Mouse (Mus musculus) brown adipose tissue, adult 24 weeks (tissue): ENCODE measurements around the gene Wee1. TPM values are rescaled to one million over a fixed set of nuclear protein-coding genes. Genes with fewer than 3 reads are reported as not detected.
"Not testable (repeated sequence)": the region's sequence is repeated elsewhere in the genome, so short reads cannot be mapped to it uniquely, and the experiment has no call there.

ENCODE experiments used
- H3K27ac ChIP-seq: fragments of 200-500 bp; replicated peaks from 2 replicates; pipeline ENCODE4 v1.5.1; 2012; ENCODE audit warnings: low read depth, mild to moderate bottlenecking, low read length
- H3K4me1 ChIP-seq: fragments of 200-500 bp; 2 replicates; pipeline ENCODE4 v1.6.1; 2012; ENCODE audit warnings: low read length, mixed read lengths; ENCODE audit not compliant: control insufficient read depth, insufficient read depth, insufficient read length
- H3K4me3 ChIP-seq: fragments of 200-500 bp; 2 replicates; pipeline ENCODE4 v1.5.1; 2012; ENCODE audit warnings: low read depth, mild to moderate bottlenecking, low read length, moderate library complexity; ENCODE audit not compliant: insufficient read depth
- polyA plus RNA-seq: library from polyadenylated mRNA; stranded (reverse); fragments of >200 nt; gene quantifications from 2 replicates; pipeline ENCODE4 v1.2.4, GENCODE M21; 2012; ENCODE audit not compliant: missing spikeins, insufficient read depth, insufficient read length

Wee1 gene
- polyA plus RNA-seq, 1 experiment = 3.9 TPM

DNA sequence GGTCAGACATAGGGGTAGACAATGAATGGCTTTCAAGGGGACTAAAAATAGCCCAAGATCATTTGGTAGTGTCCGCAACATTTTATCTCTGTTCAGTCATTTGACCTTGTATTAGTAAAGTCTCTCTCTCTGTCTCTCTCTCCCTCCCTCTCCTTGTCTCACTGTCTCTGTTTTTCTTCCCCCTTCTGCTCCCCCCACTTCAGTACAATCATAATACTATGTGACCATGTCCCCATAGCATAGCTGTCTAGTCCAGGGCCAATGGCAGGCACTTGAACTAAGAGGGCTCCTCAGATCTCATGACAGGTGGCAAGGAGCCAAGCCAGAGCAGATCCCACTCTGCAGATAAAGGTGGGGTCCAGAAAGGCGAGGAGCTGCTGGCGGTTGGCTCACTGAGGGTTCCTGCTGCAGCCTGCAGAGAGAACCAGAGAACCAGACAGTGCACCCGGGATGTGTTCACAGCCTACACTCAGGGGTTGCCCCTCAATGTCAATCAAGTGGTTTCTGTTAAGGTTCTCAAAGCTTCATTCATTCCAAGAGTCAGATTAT is 34.9 kb downstream of the Wee1 start:
- peak overlapping the region; percentile 86 for H3K27ac ChIP-seq
- H3K4me3 ChIP-seq = no peak overlapping the region
- H3K4me1 ChIP-seq = peaks cover 7% of the 10 kb centered on the region; the same call in 1 of the 2 replicates

DNA sequence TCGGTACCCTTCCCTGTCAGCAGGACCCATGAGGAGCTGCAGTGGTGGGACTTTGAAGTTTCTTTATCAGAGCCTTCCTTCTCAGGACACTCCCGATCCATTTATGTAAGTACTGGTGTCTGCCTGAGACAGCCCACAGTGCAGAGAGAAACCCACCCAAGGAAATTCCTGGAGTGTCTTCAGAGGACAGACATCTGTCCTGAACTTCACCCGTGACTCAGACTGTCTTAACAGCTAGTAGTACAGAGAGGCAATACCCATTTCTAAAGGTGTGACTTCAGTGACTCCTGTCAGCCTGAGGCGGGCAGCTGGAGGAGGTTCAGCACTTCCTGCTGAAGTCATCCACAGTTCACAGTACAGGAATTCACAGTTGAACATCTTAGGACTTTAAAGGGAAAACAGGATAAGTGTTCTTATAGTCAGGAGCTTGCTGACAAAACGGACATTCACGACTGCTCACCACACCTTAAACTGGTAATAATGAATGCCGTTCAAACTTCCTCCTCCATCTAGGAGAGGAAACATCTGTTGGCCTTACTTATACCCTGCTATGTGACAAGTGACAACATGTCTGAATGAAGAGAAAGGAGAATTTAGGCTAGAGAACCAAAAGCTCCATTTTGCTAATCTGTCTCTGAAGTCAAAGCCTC is 35.5 kb downstream of the Wee1 start:
- H3K4me3 ChIP-seq = no peak overlapping the region
- H3K4me1 ChIP-seq = peaks cover 7% of the 10 kb centered on the region; the same call in 1 of the 2 replicates
- peak overlapping the region; percentile 86 for H3K27ac ChIP-seq

DNA sequence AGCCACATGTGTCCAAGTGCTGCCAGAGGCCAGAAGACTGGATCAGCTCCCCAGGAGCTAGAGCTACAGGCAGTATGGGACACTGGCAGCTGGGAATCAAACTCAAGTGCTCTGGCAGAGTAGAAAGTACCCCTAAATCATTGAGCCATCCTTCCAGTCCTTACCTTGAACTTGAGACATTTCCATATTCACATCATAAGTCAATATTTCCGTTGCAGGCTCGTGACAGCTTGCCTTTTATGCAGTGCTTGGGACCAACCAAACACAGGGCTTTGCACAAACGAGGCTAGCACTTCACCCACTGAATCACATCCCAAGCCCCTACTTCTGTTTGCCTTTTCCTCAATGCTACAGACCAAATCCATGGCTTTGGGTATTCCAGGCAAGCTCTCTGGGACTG is 36.2 kb downstream of the Wee1 start:
- Histone ChIP-seq H3K4me1 (peaks cover 7% of the 10 kb centered on the region; the same call in 1 of the 2 replicates), H3K27ac (peak overlapping the region; percentile 48)

DNA sequence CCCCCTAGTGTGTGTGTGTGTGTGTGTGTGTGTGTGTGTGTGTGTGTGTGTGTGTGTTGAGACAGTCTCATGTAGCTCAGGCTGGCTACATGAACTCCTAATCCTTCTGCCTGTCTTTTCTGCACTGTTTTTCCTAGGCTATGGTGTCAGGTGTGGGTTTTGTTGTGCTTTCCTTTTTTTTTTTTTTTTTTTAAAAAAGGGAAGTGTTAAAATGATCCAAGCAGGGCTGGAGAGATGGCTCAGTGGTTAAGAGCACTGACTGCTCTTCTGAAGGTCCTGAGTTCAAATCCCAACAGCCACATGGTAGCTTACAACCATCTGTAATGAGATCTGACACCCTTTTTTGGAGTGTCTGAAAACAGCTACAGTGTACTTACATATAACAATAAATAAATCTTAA is 38.3 kb downstream of the Wee1 start:
- H3K4me1 ChIP-seq, H3K4me3 ChIP-seq, H3K27ac ChIP-seq: not testable (repeated sequence)

More for the DNA sequence above, 36.2 kb downstream of the Wee1 start:
- H3K4me3 ChIP-seq = no peak overlapping the region

DNA sequence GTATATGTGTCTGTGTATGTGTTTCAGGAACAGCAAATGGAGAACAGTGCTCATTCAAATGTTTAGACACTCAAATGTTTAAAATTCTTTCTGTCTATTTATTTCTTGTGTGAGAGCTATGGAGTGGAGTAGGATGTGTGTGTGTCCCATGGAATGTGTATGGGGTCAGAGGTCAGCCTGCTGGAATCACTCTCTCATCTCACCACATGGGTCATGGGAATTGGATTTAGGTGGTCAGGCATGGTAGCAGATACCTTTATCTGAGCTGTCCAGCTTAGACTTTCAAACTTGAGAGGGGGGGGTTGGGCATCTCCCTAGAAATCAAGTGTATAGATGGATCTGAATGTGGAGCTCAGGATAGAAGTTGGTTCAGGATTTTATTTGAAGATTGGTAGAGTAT is 38.8 kb downstream of the Wee1 start:
- H3K27ac ChIP-seq = no peak overlapping the region
- H3K4me1 ChIP-seq = peaks cover 7% of the 10 kb centered on the region; the same call in 1 of the 2 replicates
- H3K4me3 ChIP-seq = no peak overlapping the region

DNA sequence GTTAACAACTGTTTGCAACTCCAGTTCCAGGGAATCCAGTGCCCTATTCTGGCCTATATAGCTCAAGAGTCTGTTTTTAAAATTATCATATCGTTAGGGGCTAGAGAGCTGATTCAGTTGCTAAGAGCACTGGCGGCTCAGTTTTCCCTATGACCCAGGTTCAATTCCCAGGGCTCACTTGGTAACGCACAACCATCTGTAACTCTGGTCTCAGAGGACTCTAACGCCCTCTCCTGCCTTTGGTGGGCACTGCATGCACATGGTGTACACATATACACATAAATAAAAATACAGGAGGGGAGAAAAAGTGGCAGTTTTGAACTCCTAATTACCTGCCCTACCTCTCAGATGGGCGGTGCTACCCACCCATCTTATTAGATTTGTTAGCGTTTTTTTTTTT is 41.2 kb downstream of the Wee1 start:
- Histone ChIP-seq H3K4me1 (no peaks in the 10 kb centered on the region; the same call in 1 of the 2 replicates), H3K27ac (no peak overlapping the region), H3K4me3 (no peak overlapping the region)

DNA sequence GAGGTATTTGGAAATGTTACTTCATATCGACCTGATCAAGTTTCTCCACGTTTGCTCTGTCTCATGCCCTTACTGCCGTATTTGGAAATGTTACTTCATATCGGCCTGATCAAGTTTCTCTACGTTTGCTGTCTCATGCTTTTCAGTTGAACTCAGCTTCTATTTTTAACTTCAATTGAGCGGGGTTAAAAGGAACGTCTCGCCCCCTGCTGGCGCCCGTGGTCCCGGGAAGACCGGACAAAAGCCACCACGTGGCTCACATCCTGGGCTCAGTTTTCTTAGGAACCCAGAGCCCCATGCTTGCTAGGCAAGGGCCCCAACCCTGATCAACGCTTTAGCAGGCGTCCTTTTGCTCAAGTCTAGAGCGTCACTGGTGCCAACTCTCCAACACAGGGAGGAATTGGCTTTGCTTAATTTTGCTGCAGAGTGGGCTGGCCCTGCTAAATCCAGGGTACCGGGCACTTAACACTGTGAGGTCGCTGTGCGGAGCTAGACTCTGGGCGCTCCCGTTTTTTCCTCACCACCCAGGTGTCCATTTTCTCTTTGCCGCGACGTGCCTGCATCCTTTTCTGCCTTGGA is 42.3 kb downstream of the Wee1 start:
- peak overlapping the region; percentile 97 for H3K27ac ChIP-seq
- H3K4me3 ChIP-seq = peak overlapping the region; percentile 64
- H3K4me1 ChIP-seq = no peaks in the 10 kb centered on the region; the same call in 1 of the 2 replicates

DNA sequence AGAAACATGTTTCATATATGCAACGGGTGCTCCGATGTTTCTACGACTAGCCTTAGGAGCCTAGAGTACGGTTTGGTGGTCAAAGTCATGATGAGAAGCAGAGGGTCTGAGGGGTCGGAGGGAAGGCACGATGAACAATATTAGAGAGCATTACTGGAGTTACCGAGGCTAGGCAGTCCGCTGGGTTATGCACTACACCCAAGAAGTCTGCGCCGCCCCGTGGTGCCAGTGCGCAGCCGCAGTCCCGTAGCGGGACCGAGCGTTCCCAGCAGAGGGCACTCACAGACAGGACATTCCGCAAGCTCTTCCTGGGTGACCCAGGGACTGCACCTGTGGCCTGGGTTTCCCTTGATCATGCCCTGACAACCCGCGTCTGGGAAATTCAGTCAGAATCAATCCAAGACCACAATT is 42.9 kb downstream of the Wee1 start:
- Histone ChIP-seq H3K4me1 (no peaks in the 10 kb centered on the region; the same call in 1 of the 2 replicates), H3K27ac (peak overlapping the region; percentile 97), H3K4me3 (peak overlapping the region; percentile 64)

DNA sequence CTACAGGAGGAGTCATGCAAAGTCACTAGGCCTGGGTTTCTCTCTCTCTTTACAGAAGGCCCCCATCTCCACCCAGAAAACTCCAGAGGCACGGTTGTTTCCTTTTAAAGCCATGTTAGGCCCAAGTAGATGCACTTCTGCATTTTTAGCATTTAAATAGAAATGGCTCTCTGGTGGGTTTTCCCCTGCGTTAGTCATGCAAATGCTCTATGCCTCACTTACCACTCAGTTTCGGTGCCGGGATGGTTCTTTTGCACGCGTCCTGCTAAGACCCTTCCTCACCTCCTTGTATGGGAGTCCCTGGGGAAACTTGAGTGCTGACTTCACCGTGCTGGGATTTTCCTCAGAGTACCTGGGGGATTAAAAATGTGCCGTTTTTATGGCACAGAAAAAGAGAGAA is 44.4 kb downstream of the Wee1 start:
- no peaks in the 10 kb centered on the region; the same call in 1 of the 2 replicates for H3K4me1 ChIP-seq
- no peak overlapping the region for H3K27ac ChIP-seq
- no peak overlapping the region for H3K4me3 ChIP-seq

DNA sequence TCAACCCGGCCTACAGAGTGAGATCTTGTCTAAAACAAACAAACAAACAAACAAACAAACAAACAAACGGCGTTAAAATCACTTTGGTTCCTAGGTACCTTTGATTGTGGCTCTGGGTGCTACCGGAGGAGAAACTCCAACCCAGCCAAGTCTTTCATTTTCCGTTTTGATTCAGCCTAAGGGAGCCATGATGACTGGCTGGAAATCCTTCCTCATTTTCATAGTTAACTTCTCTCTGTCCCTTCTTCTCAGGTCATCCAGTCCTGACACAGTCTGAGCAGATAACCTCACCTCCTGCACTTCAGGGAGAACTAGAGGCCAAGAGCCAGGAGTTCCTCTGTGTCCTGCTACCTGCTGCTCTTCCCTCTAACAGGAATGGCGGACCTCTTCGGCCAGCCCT is 57.4 kb downstream of the Wee1 start:
- no peak overlapping the region for H3K4me3 ChIP-seq
- no peaks in the 10 kb centered on the region for H3K4me1 ChIP-seq
- no peak overlapping the region for H3K27ac ChIP-seq

DNA sequence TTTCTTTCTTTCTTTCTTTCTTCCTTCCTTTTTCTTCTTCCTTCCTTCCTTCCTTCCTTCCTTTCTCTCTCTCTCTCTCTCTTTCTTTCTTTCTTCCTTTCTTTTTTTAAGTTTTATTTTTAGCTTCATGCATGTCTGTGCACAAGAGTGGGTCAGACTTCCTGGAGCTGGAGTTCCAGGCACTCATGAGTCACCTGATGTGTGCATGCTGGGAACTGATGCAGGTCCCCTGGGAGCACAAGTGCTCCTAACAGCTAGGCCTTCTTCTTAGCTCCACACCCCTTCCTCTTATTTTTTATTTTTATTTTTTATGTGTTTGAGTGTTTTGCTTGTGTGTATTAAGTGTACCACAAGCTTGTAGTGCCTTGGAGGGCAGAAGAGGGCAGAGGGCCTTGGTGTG is 58.8 kb downstream of the Wee1 start:
- H3K4me1 ChIP-seq = no peaks in the 10 kb centered on the region
- no peak overlapping the region for H3K27ac ChIP-seq
- H3K4me3 ChIP-seq = no peak overlapping the region

DNA sequence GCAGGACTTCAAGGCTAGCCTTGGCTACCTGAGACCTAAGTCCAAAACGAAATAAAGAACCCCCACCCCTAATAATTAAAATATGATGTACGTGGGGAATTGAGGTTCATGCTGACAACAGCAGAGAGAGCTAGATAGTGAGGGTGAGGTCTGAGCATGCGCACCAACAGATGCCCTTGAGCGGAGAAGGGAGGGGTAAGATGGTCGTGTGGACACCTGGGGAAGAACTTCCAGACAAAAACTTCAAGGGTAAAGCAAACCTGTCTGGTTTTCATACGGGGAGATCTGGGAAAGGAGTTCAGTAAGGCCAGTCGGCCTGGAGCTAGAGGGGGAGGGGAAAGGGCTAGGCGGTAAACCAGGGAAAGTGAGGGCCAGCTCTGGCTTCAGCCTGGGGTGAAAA is 59.6 kb downstream of the Wee1 start:
- H3K27ac ChIP-seq = no peak overlapping the region
- H3K4me3 ChIP-seq = no peak overlapping the region
- H3K4me1 ChIP-seq = no peaks in the 10 kb centered on the region

DNA sequence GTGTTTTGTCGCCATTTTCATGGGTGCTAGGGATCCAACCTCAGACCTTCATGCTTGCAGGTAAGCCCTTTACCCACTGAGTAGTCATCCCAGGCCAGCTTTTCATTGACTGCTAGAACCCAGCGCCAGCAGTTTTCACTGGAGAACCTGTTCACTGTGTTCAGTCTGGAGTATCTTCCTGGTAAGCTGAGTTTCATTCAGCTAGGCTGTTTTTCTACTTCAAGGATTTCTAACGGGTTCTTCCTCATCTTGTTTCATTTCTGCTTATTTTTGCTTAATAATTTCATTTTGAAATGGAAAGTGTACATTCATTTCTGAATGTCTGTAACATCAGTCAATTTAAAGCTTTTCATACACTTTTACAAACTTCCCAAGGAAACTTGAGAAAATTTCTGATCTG is 62.8 kb downstream of the Wee1 start:
- Histone ChIP-seq H3K4me1 (peaks cover 3% of the 10 kb centered on the region; the same call in 1 of the 2 replicates), H3K4me3 (no peak overlapping the region), H3K27ac (no peak overlapping the region)

DNA sequence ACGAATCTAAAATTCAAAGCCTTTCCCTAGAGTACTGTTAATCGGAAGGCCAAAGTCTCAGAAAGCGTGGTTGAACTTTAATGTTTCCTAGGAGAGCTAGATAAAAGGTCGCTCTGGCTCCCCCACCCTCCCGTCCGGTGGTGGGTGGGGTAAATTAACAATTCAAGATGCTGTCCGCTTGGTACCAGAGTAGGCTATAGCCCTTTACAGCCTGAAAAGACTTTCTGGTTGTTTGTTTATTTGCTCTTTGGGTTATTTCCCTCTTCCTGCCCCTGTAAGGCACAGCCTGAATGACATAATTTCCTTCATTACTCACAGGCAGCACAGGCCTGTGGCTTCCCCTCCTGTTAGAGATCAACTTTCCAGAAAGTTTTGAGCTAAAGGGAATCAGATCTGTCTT is 68.1 kb downstream of the Wee1 start:
- Histone ChIP-seq H3K4me3 (no peak overlapping the region), H3K27ac (peak overlapping the region; percentile 98), H3K4me1 (peaks cover 3% of the 10 kb centered on the region; the same call in 1 of the 2 replicates)
